Mouse (Mus musculus) c-Kit-positive CD71-positive TER-119-negative erythroid progenitor cells, embryonic 14.5 days (primary cell): ENCODE measurements around the gene Fry.
A peak's percentile ranks its signal among the peaks of the same experiment; 100 is the strongest.

Experiments
- DNase-seq: peaks from one replicate; pipeline ENCODE4 v3.0.0-alpha.2; 2013; ENCODE audit warnings: low read depth

The Fry gene

DNA sequence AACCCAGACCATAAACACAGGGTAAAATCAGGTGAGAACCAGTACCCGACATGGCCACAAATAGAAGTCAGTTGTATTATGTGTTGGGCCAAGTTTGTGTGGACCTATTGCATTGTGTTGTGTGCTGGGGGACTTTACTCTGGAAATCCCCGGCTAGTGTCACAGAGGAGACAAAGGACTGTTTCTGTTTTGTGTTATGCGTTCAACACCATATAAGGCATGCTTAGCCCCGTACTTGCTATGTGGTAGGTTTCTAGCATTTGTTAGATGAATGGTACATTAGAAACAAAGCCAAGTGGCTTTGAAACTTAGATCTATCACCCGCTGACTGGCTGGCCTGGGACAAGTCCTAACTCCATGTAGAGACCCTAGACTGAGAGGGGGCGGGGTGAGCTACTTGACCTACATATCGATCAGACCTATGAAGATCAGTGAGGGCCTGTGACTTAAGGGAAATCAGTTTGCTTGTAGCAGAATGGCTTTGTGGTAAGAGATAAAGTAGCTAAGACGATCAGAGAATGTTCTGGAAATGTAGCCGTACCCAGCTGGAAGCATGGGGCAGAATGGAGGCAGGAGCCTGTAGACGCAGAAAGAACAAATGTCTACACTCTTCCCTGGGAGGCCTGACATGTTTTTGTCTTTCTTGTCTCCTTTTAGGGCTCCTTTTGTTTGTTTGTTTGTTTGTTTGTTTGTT is 105.2 kb downstream of the Fry start:
- DNase-seq, result no peak

DNA sequence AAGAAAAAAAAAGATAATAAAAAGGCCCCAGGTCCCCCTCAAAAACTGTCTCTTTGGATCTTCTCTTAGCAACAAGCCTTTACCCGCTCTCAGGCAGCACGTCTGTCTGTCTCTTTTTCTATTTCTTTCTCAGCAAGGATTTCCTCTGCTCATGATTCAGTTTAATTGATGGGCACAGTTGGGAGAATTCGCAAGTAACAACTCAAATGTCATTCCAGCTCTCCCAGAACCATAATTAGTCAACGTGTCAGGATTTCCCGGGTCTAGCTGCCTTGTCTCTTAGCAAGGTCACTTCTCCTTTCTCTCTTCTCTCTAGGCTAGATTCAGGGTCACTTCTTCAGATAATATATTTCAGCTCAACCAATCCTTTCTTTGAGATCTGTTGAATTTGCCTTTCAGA is 110.6 kb downstream of the Fry start:
- DNase-seq, result no peak

DNA sequence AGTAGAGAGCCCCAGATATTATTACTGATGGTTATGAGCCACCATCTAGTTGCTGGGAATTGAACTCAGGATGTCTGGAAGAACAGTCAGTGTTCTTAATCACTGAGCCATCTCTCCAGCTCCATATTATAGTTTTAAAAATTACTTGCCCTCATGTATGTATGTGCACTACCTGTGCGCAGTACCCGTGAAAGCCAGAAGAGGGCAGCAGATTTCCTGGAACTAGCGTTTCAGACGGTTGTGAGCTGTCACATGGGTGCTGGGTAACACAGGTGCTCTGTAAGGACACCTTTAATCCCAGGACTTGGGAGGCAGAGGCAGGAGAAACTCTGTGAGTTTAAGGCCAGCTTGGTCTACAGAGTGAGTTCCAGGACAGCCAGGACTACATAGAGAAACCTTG is 111.3 kb downstream of the Fry start:
- no peak for DNase-seq

DNA sequence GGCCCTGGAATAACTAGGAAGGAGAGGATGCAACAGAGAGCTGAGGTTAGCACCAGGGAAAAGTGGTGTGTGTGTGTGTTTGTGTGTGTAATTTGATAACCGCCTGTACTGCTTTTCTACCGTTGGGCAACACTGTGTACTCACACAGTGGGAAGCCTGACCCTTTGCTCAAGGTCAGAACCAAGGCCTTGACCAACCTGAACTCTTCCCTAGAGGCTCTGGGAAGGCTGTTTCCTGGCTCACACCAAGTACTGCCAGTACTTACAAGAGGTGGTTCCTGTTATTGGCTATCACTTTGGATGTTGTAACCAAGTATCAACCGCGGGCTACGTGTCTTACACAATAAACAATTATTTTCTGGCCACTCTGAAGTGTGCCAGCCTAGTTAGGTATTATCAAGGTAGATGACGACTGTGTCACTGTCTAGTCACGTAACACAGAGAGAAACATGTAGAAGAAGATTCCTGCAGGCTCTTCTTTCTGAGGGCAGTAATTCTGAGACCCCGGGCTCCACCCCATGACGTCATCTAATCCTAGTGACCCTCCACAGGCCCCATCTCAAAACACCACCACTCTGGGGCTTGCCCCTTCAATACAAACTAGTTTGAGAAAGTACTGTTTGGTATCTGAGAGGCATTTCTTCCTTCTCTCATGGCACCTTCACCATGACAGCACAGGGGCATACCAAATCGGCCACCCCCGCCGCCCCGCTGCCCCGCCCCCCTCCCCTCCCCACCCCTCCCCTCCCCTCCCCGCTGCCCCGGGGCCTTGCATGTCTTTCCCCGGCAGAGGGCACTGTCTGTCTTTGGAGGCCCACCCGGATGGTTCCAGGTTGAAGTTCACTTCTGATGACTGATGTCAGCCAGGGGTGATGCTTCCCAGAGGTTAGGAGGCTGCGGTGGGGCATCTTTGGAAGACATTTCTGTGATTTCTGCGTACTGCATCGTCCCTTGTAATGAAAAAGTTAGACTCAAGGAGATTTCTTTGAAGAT is 114.0 kb downstream of the Fry start:
- no peak for DNase-seq

DNA sequence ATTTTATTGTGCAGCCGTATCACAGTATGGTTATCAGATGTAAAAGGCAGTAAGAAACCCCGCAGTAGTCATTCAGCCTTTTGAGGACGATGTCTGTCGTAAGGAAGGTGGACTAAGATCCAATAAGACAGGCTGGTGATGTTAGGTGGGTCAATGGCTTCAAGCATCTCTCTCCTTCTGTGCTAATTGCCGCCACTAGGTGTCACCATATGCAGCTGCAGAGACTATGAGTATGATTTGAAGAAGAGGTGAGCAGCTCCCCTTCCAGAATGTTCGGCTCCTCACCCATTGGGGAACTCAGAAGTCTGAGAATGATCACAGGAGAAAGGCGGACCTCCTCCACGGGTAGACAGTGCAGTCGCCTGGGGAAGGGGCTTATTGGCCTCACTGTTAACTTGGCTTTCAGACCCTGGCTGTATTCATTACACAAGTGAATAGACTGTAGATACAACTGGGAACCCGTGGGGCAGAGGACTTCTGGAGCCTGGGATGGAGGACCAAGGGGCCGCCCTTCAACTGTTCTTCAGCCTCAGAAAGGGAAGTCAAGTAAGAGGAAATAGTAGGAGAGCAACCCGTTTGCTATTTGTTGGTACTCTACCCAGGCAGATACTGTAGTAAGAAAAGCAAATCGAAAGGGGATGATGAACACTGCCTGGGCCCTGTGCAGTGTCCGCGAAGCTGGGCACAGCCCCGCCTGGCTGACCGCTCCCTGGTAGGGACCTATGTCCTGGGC is 114.9 kb downstream of the Fry start:
- peak; percentile 24 for DNase-seq

DNA sequence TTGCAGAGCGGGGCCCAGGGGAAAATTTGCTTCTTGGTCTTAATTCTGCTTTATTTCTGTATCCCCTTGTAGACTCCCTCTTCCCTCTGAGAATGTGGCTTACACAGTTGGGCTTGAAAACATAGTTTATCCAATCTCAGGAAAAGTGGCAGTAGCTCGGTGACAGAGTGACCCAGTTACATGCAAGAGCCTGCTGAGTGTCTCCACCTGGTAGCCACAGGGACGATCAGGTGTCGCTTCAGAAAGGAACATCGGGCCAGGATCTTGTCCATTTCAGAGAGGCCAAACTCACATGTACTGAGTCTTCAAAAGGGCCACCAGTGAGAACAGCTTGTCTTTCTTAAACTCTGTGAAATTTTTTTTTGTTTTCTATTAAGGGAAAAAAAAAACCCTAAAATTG is 117.5 kb downstream of the Fry start:
- no peak for DNase-seq

DNA sequence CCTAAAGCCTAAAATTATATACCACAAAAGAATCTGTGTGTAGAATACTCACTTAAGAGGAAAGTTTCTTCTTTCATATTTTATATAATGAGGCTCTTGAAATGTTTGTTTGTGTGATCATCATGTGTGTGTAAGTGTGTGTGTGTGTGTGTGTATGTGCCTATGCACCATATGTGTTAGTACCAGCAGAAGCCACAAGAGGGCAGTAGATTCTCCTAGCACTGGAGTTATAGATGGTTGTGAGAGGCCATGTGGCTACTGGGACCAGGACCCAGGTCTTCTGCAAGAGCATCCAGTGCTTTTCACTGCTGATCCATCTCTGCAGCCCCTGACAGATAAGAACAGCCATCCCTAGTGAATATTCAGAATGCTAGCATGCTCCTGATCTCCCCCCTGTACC is 118.2 kb downstream of the Fry start:
- DNase-seq, result no peak

DNA sequence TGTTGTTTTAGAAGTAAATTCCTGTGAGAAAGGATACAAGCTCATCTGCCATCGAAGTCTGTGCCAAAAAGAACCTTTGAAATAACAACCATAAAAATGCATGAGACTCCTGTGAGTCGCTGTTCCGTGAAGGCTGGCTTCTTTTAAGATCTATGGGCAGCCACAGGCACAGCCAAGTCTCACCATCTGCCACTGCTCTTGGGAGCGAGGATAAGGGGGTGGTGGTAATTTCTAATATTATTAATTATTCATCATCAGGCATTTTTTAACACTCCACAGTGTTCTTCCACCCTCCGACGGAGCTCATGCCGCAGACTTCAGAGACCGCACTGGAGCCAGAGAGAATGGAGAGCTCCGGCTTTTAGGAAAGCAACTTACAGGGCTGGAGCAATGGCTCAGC is 123.2 kb downstream of the Fry start:
- DNase-seq, result no peak

DNA sequence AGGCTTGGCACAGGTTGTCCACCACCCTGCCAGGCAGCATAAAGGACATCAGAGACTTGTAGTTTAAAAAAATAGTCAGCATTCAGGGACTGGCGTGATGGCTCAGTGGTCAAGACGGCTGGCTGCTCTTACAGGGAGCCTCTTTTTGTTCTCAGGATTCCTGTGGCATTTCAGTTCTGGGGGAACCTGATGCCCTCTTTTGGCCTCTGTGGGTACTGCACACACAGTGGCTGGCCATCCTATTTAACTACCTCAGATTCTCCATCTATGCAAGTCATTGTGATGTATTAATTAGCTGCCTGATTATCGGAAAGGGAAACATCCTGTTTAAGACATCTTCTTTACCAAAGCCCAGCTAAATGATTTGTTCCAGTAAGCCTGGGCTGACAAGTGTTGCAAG is 128.3 kb downstream of the Fry start:
- DNase-seq, result no peak

DNA sequence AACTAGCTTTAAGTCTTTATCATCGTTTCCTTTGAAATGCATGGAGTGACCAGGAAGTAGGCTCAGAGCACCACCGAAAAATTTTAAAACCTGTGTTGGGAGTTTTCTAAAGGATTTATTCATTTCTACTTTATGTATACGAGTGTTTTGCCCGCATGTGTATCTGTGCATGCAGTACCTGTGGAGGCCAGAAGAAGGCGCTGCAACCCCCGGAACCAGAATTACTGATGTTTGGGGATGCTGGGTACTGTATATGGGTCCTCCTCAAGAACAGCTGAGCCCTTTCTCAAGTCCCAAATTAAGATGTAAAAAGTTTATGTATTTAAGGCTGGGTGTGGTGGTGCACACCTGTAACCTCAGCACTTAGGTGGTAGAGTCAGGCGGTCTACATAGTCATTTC is 139.3 kb downstream of the Fry start:
- no peak for DNase-seq

DNA sequence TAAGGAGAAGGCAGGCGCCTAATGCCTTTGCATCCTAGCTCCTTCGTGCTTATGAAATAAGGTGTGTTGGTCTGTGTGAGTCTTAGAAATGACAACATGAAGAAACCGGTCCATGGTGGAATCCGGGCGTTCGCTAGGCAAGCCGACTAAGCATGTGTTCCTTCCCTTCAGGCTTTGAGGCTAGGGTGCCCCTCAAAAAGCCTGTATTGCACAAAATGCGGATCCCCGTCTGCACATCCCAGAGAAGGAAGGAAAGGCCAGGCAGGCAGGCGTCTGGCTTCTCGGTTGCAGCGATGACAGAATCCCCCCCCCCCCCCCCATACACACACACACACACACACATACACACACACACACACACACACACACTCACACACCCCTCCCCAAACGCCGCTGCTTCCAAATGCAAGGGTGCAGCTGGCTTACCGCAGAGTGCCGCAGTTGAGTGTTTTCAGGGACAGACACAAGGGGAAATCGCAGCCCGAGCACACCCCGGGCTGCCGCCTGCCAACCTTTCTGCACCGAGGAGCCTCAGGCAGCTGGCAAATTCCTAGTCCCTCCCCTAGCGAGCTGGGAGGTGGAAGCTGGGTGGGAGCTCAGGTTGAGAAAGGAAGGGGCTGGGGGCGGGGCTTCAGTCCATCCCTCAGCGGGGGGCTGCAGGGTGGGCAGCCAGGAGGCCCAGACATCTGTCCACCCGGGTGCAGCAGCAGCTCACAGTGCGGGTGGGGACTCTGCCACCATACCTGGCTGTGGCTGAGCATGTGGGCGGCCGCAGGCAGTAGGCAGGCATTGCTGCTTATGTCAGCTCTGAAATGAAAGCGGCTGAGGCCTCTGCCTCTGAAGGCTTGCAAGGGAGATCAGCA is 141.0 kb downstream of the Fry start:
- no peak for DNase-seq

DNA sequence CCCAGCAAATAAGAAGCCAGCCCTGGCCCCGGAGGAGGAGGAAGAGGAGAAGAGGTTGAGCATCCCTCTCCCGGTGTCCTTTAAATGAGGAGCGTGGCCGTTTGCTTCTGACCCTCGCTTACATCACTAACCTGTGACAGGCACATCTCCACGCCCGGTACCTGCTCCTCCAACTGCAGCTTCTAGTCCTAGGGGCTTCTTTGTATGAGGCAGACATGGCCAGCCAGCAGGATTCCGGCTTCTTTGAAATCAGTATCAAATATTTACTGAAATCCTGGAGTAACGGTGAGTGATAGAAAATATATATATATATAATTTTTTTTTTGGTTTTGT is 141.6 kb downstream of the Fry start:
- DNase-seq, result no peak

DNA sequence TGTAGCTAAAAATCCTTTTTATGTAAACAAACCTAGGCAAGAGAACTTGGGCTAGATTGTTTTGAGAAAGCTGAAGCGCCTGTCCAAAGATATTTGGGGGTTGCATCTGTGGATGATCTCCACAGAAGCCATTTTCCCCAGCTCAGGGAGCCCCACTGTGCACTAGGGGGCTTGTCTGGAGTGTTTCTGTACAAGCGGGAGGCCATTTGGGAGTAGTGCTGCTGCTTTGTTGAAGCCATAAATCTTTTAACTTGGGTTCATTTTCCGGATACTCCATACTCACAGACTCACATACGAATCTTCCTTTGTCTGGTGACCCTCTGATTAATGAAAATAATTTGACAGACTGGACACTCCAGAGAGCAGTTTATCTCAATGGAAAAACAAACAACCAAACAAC is 142.9 kb downstream of the Fry start:
- DNase-seq, result no peak

DNA sequence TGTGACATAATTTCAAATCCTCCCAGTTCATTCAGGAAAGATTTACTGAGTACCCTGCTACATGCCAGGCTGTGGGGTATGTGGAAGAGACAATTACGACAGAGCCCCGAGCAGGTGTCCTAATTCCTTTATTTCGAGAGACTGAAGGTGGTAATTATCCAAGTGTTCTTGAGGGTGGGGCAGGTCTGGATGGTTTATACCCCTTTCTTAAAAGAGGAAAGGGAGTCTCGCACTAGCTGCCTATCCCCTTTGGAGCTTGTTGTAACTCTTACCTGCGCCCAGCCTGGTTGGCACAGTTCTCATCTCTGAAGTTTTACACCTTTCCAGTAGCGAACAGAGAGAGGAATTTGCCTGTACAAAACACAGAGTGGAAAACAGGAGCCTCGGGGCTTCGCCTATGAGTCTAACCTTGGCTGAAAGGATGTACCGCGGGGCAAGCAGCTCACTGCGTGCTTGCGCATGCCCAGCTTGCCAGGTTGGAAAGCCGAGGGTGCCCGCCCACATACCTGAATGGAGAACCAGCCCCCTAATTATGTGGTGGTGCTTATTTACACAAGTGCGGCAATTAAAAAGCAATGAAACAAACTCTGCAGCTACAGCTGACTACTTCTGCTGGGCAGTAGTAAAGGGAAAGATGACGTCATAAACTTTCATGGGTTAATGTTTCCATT is 143.7 kb downstream of the Fry start:
- DNase-seq, result no peak

DNA sequence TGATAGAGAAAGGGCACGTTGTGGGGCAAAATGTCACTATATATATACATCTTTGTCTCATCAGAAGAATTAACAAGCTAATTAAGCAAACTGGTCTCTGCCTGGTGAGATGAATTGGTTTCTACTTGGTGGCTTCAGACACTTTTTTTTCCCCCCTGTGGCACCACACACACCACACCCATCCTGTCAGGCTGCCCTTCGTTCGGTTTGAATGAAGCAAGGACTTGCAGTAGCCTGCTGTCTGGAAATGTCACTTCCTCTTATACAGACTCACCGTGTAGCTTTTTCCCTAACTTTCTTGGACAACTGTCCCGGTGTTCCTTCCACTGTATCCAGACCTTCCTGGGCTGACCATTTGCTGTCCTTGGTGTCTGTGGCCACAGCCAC is 144.3 kb downstream of the Fry start:
- DNase-seq, result no peak

DNA sequence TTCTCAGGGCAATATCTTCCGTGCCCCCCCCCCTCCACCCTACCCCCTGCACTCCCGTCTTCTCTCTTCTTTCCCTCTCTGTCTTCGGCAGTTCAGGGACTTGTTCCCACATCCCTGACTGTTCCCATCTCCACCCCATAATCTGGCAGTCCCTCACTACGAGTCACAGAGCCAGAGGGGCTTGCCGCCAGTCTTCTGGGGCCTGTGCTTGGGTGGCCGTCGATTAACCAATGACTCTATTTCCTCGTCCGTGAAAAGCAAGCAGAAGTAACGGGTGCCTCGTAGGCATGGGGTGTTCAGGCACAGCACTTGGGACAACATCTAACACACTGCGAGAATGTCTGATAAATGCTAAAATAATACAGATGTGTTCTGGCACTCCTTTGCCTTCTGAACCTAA is 144.7 kb downstream of the Fry start:
- no peak for DNase-seq

DNA sequence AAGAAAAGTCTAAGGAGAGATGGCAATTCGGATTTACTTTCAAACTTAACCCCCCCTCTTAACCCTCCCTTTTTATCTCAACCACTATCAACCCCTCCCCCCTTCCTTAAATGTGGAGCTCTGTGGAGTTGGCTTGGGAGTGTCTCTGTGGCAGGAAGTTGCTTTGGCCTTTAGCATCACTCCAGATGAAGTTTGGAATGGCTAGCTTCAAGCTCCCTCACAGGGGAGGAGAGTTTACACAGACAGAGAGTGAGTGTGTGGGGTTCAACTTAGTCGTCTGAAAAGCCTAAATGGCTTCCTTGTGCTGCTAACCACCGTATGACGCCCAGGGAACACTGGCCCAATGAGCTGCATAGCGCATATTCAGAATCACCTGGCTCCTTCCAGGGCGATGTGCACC is 145.2 kb downstream of the Fry start:
- no peak for DNase-seq

DNA sequence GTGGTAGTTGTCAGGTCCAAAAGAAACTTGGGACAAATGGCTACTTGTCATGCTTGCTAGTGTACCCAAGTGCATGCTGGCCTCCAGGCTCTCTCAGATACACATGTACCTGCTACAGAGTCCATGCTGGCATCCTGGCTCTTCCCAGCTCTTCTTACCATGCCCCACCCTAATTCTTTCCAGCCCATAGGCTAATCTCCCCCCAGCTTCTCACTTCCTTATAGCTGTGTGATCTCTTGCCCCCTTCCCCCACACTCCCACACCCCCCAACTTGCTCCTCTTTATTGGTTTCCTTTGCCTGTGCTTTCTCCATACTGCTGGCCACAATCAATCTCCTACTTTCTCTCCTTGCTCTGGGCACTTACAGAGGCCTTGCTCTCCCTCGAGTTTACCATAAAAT is 146.6 kb downstream of the Fry start:
- DNase-seq, result no peak

DNA sequence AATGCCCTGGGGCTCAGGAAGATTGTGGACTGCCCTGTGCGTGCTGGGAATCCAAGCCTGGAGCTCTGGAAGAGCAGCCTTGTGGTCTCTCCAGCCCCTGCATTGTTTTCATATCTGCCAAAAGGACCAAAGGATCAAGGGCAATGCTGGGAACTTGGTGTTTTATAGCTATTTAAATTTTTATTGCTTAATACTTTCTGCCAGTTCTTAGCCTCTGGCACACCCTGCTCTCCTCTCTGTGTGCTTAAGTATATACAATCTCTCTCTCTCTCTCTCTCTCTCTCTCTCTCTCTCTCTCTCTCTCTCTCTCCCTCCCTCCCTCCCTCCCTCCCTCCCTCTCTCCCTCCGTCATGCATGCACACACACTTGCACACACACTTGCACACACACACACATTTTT is 147.5 kb downstream of the Fry start:
- DNase-seq, result no peak

DNA sequence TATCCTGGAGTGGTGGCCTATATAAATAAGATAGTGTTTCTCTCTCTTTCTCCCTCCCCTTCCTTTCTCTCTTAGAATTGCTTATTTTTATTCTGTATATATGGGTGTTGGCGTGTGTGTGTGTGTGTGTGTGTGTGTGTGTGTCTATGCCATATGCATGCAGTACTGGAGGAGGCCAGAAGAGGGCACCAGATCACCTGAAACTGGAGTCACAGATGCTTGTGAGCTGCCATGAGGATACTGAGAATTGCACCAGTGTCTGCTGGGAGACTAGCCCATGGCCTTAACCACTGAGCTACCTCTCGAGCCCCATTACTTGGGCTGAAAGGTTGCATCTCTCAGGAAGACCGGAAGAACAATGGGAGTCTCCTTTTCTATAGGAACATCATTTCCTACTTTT is 149.8 kb downstream of the Fry start:
- peak; percentile 5 for DNase-seq

DNA sequence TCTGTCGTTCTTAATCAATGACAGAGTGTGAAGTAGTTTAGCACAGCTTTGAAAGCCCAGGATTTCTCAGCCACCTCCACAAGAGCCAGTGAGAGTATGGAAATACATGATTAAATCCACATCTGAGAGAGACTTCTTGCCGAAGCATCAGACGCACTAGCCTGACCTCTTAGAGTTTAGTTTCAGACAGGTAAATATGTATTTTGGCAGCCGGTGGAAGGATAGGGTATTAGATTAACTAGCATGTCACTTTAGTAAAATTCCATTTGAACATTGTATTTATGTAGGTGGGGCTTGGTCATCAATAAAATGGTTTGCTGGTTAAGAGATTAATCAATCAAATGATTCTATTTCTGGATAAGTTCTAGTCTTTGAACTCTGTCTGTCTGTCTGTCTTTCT is 152.0 kb downstream of the Fry start:
- no peak for DNase-seq

DNA sequence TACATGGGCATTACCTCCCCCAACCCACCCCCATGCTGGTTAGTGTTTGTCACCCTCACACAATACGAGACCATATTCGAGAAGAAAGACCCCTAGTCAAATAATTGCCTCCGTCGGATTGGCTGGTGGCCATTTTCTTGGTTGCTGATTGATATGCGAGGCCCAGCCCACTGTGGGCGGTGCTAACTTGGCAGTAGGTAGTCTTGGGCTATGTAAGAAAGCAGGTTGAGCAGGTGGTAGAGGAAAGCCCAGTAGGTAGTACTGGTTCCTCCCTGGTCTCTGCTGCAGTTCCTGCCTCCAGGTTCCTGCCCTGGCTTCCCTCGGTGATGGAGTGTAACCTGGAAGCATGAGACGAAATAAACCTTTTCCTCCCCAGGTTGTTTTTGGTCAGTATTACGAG is 153.7 kb downstream of the Fry start:
- DNase-seq, result no peak
